Mouse (Mus musculus): ENCODE measurements around the gene Tmem151a. TPM values are rescaled to one million over a fixed set of nuclear protein-coding genes. Genes with fewer than 3 reads are reported as not detected.

Gene Tmem151a
- polyA plus RNA-seq, 1 experiment from 2014 or later: 0.47 TPM

Other genes with a start within 250 kb of the Tmem151a start
- gene Ccs, start 246.2 kb downstream of the Tmem151a start, polyA plus RNA-seq (2016; fragmentation: Nextera tagmentation; extraction: Ambion mirVana): 40.5 and 47.2 TPM in 2 replicates
- 0.18 TPM in 1 of 2 replicates, not detected in the other for gene Ccdc87, start 246.2 kb downstream of the Tmem151a start, polyA plus RNA-seq (2016; fragmentation: Nextera tagmentation; extraction: Ambion mirVana)
- gene Ctsf, start 230.4 kb downstream of the Tmem151a start, polyA plus RNA-seq (2016; fragmentation: Nextera tagmentation; extraction: Ambion mirVana): 21.4 and 25.5 TPM in 2 replicates
- gene Actn3, start 207.6 kb downstream of the Tmem151a start, polyA plus RNA-seq (2016; fragmentation: Nextera tagmentation; extraction: Ambion mirVana): 2.0 and 2.2 TPM in 2 replicates
- 11.5 and 13.2 TPM in 2 replicates for gene Zdhhc24, start 206.9 kb downstream of the Tmem151a start, polyA plus RNA-seq (2016; fragmentation: Nextera tagmentation; extraction: Ambion mirVana)
- 8.7 and 9.8 TPM in 2 replicates for gene Bbs1, start 178.9 kb downstream of the Tmem151a start, polyA plus RNA-seq (2016; fragmentation: Nextera tagmentation; extraction: Ambion mirVana)
- gene Dpp3, start 157.2 kb downstream of the Tmem151a start, polyA plus RNA-seq (2016; fragmentation: Nextera tagmentation; extraction: Ambion mirVana): 193 and 199 TPM in 2 replicates
- gene Peli3, start 142.4 kb downstream of the Tmem151a start, polyA plus RNA-seq (2016; fragmentation: Nextera tagmentation; extraction: Ambion mirVana): 1.4 and 1.7 TPM in 2 replicates
- gene Mrpl11, start 123.4 kb downstream of the Tmem151a start, polyA plus RNA-seq (2016; fragmentation: Nextera tagmentation; extraction: Ambion mirVana): 153 and 161 TPM in 2 replicates
- gene Npas4, start 95.2 kb downstream of the Tmem151a start, polyA plus RNA-seq (2016; fragmentation: Nextera tagmentation; extraction: Ambion mirVana): not detected in 2 replicates
- 9.3 and 10.1 TPM in 2 replicates for gene Slc29a2, start 61.7 kb downstream of the Tmem151a start, polyA plus RNA-seq (2016; fragmentation: Nextera tagmentation; extraction: Ambion mirVana)
- gene B4gat1, start 46.7 kb downstream of the Tmem151a start, polyA plus RNA-seq (2016; fragmentation: Nextera tagmentation; extraction: Ambion mirVana): 36.2 and 38.4 TPM in 2 replicates
- 2.8 and 3.6 TPM in 2 replicates for gene AC124502.3, start 46.6 kb downstream of the Tmem151a start, polyA plus RNA-seq (2016; fragmentation: Nextera tagmentation; extraction: Ambion mirVana)
- 83.0 and 84.2 TPM in 2 replicates for gene Brms1, start 44.2 kb downstream of the Tmem151a start, polyA plus RNA-seq (2016; fragmentation: Nextera tagmentation; extraction: Ambion mirVana)
- 2.7 and 3.7 TPM in 2 replicates for gene Rin1, start 35.0 kb downstream of the Tmem151a start, polyA plus RNA-seq (2016; fragmentation: Nextera tagmentation; extraction: Ambion mirVana)
- gene Cd248, start 17.5 kb downstream of the Tmem151a start, polyA plus RNA-seq (2016; fragmentation: Nextera tagmentation; extraction: Ambion mirVana): 15.9 and 17.6 TPM in 2 replicates
- gene Yif1a, start 3.0 kb upstream of the Tmem151a start, polyA plus RNA-seq (2016; fragmentation: Nextera tagmentation; extraction: Ambion mirVana): 67.1 and 74.2 TPM in 2 replicates
- gene Cnih2, start 13.0 kb upstream of the Tmem151a start, polyA plus RNA-seq (2016; fragmentation: Nextera tagmentation; extraction: Ambion mirVana): 33.2 and 34.2 TPM in 2 replicates
- gene Rab1b, start 21.5 kb upstream of the Tmem151a start, polyA plus RNA-seq (2016; fragmentation: Nextera tagmentation; extraction: Ambion mirVana): 253 and 255 TPM in 2 replicates
- 26.4 and 27.5 TPM in 2 replicates for gene Klc2, start 33.0 kb upstream of the Tmem151a start, polyA plus RNA-seq (2016; fragmentation: Nextera tagmentation; extraction: Ambion mirVana)
- 21.3 and 22.7 TPM in 2 replicates for gene Pacs1, start 187.6 kb upstream of the Tmem151a start, polyA plus RNA-seq (2016; fragmentation: Nextera tagmentation; extraction: Ambion mirVana)
- gene Sf3b2, start 209.9 kb upstream of the Tmem151a start, polyA plus RNA-seq (2016; fragmentation: Nextera tagmentation; extraction: Ambion mirVana): 458 and 482 TPM in 2 replicates
- 10.3 and 12.1 TPM in 2 replicates for gene Gal3st3, start 212.8 kb upstream of the Tmem151a start, polyA plus RNA-seq (2016; fragmentation: Nextera tagmentation; extraction: Ambion mirVana)

Data from forebrain, embryonic 10.5 days (tissue).